Mouse (Mus musculus) ES-Bruce4 (cell line): Measurements from ENCODE around the gene Cops6. TPM values are rescaled to one million over a fixed set of nuclear protein-coding genes. Genes with fewer than 3 reads are reported as not detected.

ENCODE experiments used
- H3K27ac ChIP-seq: 2 replicates; pipeline ENCODE4 v1.5.1; 2012; ENCODE audit warnings: low read length, inconsistent platforms; ENCODE audit not compliant: insufficient read depth
- H3K27me3 ChIP-seq: 2 replicates; pipeline ENCODE4 v1.6.1; 2012; ENCODE audit warnings: mild to moderate bottlenecking, low read length, inconsistent platforms; ENCODE audit not compliant: control insufficient read depth, poor library complexity, insufficient read depth, severe bottlenecking
- H3K36me3 ChIP-seq: 2 replicates; pipeline ENCODE4 v1.6.1; 2012; ENCODE audit warnings: inconsistent platforms, mild to moderate bottlenecking, low read length, moderate library complexity; ENCODE audit not compliant: control insufficient read depth, poor library complexity, insufficient read depth, severe bottlenecking
- H3K4me1 ChIP-seq: one replicate; pipeline ENCODE4 v1.8.1; 2011; ENCODE audit warnings: low read length; ENCODE audit not compliant: control insufficient read depth, insufficient read depth
- H3K4me3 ChIP-seq: 2 replicates; pipeline ENCODE4 v1.5.1; 2011; ENCODE audit warnings: low read depth, mild to moderate bottlenecking, low read length
- H3K9ac ChIP-seq: 2 replicates; pipeline ENCODE4 v1.6.1; 2012; ENCODE audit warnings: low read depth, mild to moderate bottlenecking, inconsistent platforms; ENCODE audit not compliant: poor library complexity, severe bottlenecking
- H3K9me3 ChIP-seq: replicated peaks from 2 replicates; pipeline ENCODE4 v1.6.1; 2012; ENCODE audit warnings: mild to moderate bottlenecking, low read length, inconsistent platforms; ENCODE audit not compliant: control insufficient read depth, poor library complexity, insufficient read depth, severe bottlenecking
- CTCF ChIP-seq: IDR thresholded peaks from one replicate; pipeline ENCODE4 v1.8.1; 2011; ENCODE audit warnings: low read depth, low read length
- EP300 ChIP-seq: IDR thresholded peaks from 2 replicates; pipeline ENCODE4 v1.6.1; 2011; ENCODE audit warnings: low read depth, low read length; ENCODE audit not compliant: insufficient read depth
- POLR2A ChIP-seq: IDR thresholded peaks from one replicate; pipeline ENCODE4 v1.8.1; 2011; ENCODE audit warnings: low read length; ENCODE audit not compliant: insufficient read depth
- polyA plus RNA-seq: library from polyadenylated mRNA; stranded (reverse); fragments of >200 nt; gene quantifications from 2 replicates; pipeline ENCODE4 v1.2.4, GENCODE M21; 2011; ENCODE audit warnings: low read depth; ENCODE audit not compliant: missing spikeins, insufficient read depth, insufficient read length

Gene Cops6
- 121 and 122 TPM in 2 replicates for polyA plus RNA-seq

GRCm38 (mm10) chr5:138160842-138161665, at the start of gene Cops6:
Gene Cops6, plus strand, starts transcription at chr5:138161071.
- H3K9ac ChIP-seq, result peak within 1 kb of the TSS; percentile 76
- peak within 1 kb of the TSS; percentile 95 for H3K4me3 ChIP-seq
- H3K4me1 ChIP-seq, result no peaks in the 10 kb centered on the region
- TF ChIP-seq CTCF, result no peak
- TF ChIP-seq POLR2A, result peak; percentile 62
- TF ChIP-seq EP300, result no peak
- H3K9me3 ChIP-seq, result no peaks in the 10 kb centered on the region
- peak within 1 kb of the TSS; percentile 83 for H3K27ac ChIP-seq
- H3K27me3 ChIP-seq, result no peaks in the 10 kb centered on the region
- H3K36me3 ChIP-seq, result peaks cover 31% of the 10 kb centered on the region

- H3K4me3 ChIP-seq, result peak within 1 kb of the TSS; percentile 77
- peak within 1 kb of the TSS; percentile 66 for H3K9ac ChIP-seq
- no peaks in the 10 kb centered on the region for H3K4me1 ChIP-seq
- TF ChIP-seq EP300 (peak; percentile 31; the same call in 1 of the 2 replicates), CTCF (no peak), POLR2A (peak; percentile 94)
- no peaks in the 10 kb centered on the region for H3K27me3 ChIP-seq
- H3K27ac ChIP-seq, result peak within 1 kb of the TSS; percentile 82
- peaks cover 4% of the 10 kb centered on the region; the same call in 1 of the 2 replicates for H3K9me3 ChIP-seq
- peaks cover 9% of the 10 kb centered on the region for H3K36me3 ChIP-seq
Measured at GRCm38 (mm10) chr5:138116255-138117198, 44.3 kb upstream of the Cops6 start, which contains the start of gene Zscan21. Gene Zscan21, plus strand, starts transcription at chr5:138116903.

- TF ChIP-seq EP300 (no peak), CTCF (no peak), POLR2A (no peak)
Measured at GRCm38 (mm10) chr5:138117199-138118015, 43.5 kb upstream of the Cops6 start.

GRCm38 (mm10) chr5:138118041-138118440, 42.8 kb upstream of the Cops6 start:
- Histone ChIP-seq H3K4me3 (no peak overlapping the region), H3K9ac (peak overlapping the region; percentile 66), H3K4me1 (no peaks in the 10 kb centered on the region), H3K27ac (peak overlapping the region; percentile 82), H3K36me3 (peaks cover 9% of the 10 kb centered on the region), H3K27me3 (no peaks in the 10 kb centered on the region), H3K9me3 (peaks cover 4% of the 10 kb centered on the region; the same call in 1 of the 2 replicates)
- TF ChIP-seq POLR2A, result no peak

More at GRCm38 (mm10) chr5:138117199-138118015, 43.5 kb upstream of the Cops6 start:
- Histone ChIP-seq H3K9me3 (peaks cover 4% of the 10 kb centered on the region; the same call in 1 of the 2 replicates), H3K36me3 (peaks cover 9% of the 10 kb centered on the region), H3K4me3 (peak overlapping the region; percentile 77), H3K27me3 (no peaks in the 10 kb centered on the region), H3K4me1 (no peaks in the 10 kb centered on the region), H3K9ac (peak overlapping the region; percentile 66), H3K27ac (peak overlapping the region; percentile 82)

- no peak for TF ChIP-seq EP300
- no peak for TF ChIP-seq CTCF
- no peak for TF ChIP-seq POLR2A
- Histone ChIP-seq H3K9me3 (no peaks in the 10 kb centered on the region), H3K9ac (no peak overlapping the region), H3K4me1 (no peaks in the 10 kb centered on the region), H3K4me3 (no peak overlapping the region), H3K36me3 (peaks cover 39% of the 10 kb centered on the region), H3K27me3 (no peaks in the 10 kb centered on the region), H3K27ac (no peak overlapping the region)
Measured at GRCm38 (mm10) chr5:138132425-138133064, 28.3 kb upstream of the Cops6 start.
